Mouse (Mus musculus): ENCODE data around the gene B3galt5.

- TF ChIP-seq CTCF (IDR thresholded peaks at IDR 0.05; ENCODE audit: borderline replicate concordance, insufficient read depth, low read depth, low read length) (no peak), POLR2A (IDR thresholded peaks at IDR 0.05; ENCODE audit: borderline replicate concordance, insufficient read depth, low read length) (no peak)
Measured at GRCm38 (mm10) chr16:96353996-96354395, 118.4 kb downstream of the B3galt5 start.
